Mouse (Mus musculus): Measurements from ENCODE around the gene Fli1.
A peak's percentile ranks its signal among the peaks of the same experiment; 100 is the strongest.

Fli1 gene

GRCm38 (mm10) chr9:32500063-32500462, 42.6 kb downstream of the Fli1 start:
- DNase-seq, result no peak

GRCm38 (mm10) chr9:32499469-32499868, 43.2 kb downstream of the Fli1 start:
- no peak for DNase-seq

- no peak for DNase-seq
Measured at GRCm38 (mm10) chr9:32495643-32495997, 47.0 kb downstream of the Fli1 start.

GRCm38 (mm10) chr9:32494891-32495642, 47.6 kb downstream of the Fli1 start:
- DNase-seq, result no peak

DNA sequence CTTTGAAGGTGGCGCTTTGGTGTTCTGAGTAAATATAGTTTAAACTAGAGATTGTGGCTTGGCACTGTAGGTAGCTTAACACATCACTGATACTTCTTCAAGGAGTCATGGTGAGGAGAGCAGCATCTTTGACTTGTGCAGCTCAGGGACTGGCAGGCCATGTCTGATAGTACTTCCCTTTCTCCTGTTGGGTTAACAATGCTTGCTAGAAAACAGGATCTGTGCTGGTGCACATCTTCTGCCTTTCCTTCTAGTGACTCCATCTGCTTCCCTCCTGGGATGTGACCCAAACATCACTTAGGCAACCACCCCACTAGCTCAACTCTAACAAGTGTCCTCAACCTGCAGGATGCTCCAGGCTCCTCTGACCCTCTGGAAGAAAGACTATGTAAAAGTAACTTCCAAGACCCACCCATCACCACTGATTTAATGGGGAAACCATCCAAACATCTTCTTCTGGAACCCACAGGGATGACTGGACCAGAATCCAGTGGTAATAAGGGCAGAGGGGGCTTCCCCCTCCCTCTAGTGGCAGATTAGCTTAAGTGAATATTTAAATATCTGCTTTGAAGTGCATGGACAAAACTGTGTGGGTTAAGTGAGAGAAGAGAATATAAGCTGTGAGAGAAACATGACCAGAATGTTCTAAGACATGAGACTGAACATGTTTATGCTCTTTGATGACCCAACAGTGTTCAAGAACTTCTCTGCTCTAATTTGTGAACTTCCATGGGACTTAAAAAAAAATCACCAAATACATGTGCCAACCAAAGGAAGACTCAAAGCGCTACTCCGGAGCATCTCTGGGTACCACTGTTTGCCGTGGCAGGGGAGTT, 48.9 kb downstream of the Fli1 start:
- no peak for DNase-seq

DNA sequence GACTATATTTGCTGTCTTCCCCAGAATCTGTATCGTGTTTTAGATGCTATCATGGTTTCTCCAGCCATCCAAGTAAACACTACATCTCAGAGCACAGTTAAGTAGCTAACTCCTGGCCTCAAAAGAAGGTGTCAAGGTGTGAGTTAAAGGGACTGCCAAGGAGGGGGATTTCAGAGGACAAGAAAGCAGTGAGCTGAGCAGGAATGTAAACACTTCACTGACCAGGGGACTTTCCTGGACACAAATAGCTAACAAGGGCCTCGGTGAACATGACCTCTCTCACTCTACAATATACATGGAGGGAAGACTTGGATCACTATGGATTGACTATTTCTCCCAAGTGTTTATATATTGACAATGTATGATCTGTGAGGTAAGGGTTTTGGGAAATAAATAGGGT, 49.9 kb downstream of the Fli1 start:
- no peak for DNase-seq

DNA sequence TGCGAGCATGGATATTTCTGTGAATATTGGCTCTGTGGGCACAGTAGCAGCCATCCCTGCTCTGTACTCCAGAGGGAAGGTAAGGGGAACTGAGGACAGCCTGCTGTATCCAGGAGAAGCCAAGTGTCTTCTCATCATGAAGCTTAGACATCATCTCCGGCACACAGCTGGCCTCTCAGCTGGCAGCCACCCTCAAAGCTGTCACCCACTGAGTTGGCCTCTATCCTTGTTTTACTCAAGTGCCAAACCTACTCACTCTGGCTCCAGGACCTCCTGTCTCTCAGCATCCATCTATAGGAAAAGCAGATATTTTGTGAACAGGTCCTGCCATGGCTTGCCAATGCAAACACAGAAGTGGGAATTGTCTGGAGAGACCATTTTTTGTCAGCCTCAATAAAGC, 51.2 kb downstream of the Fli1 start:
- peak; percentile 57 for DNase-seq

- DNase-seq, result no peak
Measured at GRCm38 (mm10) chr9:32489794-32490358, 52.8 kb downstream of the Fli1 start.

- no peak for DNase-seq
Measured at GRCm38 (mm10) chr9:32489315-32489714, 53.3 kb downstream of the Fli1 start.

DNA sequence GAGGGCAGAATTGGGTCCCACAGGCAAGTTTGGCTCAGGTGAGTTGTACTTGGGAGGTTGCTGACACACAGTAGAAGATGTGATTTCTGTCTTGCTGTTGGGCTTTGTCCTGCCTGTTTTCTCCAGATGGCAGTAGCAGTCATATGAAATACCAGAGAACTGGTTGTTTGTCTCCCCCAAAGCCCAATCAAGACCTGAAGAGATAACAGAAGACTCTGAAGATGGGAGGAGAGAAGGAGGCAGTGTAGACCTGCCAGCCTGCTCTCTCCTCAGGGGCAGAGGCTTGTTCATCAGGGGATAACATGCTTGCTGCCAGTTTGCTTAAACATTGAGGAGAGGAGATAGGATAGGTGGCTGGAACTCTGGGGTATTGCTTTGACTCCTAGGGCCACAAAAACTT, 54.0 kb downstream of the Fli1 start:
- DNase-seq, result no peak

DNA sequence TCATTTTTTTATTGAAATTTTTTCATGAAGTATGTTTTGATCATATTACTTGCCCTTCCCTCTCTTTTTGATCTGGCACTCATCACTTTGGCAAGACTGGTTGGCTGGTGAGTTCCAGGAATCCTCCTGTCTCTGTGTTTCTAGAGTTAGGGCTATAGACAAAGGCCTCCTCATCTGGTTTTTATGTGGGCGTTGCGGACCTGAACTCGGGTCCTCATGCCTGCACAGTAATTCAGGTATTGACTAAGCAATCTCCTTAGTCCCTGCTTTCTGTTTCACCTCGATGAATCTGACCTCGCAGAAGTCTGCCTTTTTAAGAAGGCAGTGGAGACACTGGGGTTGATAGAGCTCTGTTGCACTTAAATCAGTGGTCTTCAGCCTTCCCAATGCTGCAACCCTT, 54.8 kb downstream of the Fli1 start:
- DNase-seq, result no peak

DNA sequence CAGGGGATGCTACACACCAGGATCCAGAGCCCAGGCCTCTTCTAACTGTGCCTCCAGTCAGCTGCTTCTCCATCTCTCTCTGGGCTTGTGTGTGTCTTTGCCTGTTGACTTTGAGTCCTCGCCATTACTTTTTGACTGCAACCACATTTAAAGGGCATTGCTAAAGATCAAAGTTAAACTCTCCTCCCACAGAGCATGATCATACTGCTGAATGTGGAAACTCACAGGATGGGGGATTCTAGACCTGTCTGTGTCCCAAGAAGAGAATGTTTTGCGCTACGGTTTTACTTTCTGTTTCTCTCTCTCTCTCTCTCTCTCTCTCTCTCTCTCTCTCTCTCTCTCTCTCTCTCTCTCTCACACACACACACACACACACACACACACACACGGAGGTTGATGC, 55.3 kb downstream of the Fli1 start:
- DNase-seq, result no peak

- DNase-seq, result no peak
Measured at GRCm38 (mm10) chr9:32480418-32480817, 62.2 kb downstream of the Fli1 start.

DNA sequence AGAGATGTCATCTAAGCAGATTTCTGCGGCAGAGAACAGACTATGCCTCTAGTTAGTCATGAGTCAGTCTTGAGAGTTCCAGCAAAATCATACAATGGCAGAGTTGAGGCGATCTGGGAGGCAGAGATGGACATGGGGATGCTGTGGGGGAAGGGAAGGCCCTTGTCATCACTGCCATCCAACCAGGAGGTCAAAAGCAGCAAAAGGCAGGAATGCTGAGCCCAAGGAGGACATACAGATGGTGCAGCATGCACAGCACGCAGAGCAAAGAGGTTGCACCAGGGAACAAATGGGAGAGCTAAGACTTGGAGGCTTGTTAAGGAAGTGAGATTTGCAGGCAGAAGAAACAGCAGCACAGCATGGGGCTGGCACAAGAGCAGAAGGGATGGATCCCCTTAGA, 63.9 kb downstream of the Fli1 start:
- no peak for DNase-seq

GRCm38 (mm10) chr9:32478087-32478486, 64.6 kb downstream of the Fli1 start:
- DNase-seq, result no peak

DNA sequence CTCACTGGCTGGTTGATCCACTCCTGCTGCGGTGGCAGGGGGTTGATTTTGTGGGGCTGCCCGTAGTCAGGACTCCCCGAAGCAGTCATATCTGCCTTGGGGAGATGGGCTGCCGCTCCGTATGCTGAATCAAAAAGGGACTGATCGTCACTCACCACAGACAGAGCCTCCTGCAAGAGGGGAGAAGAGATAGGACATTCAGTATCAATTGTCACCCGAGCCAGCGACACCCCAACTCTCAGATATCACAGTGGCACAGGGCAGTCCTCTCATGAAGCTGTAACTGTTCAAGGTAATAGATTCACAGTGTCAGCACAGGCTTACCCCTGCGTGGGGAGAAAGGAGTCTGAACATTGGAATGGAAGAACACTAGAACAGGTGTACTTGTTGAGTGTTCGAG, 66.1 kb downstream of the Fli1 start:
- DNase-seq, result no peak

- no peak for DNase-seq
Measured at GRCm38 (mm10) chr9:32474621-32475390, 67.9 kb downstream of the Fli1 start.

DNA sequence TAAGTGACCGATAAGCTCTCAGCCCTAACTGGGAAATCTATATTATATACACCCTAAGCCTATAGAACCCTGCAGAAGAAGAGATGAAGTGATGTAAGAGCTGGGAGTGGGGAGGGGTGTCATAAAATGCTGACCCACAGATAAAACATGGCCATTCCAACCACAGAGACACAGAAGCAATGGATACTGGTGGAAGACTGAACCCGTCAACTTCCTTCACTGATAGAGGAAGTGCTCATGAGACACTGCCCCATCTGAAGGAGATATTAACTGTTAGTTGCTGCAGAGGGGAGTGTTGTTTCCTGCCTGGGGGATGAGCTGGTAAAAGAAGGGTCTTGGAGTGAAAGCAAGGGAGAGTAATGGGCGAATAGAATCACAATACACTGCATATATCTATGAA, 70.3 kb downstream of the Fli1 start:
- no peak for DNase-seq

- no peak for DNase-seq
Measured at GRCm38 (mm10) chr9:32469123-32469751, 73.4 kb downstream of the Fli1 start.

DNA sequence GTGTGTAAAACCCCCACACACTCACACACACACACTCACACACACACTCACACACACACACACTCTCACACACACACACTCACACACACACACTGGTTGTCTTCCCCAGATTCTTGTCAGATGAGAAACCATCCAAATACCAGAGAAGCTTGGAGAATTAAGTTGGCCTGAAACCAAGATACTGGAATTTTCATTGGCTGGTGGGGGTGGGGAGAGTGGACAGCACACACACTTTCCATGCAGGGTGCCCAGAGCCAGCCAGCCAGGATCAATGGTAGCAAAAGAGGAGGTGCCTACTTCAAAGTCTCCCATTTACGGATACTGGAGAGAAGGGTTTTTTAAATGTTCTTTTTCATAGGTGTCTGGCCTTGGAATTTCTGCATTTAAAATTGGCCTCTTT, 74.3 kb downstream of the Fli1 start:
- no peak for DNase-seq

DNA sequence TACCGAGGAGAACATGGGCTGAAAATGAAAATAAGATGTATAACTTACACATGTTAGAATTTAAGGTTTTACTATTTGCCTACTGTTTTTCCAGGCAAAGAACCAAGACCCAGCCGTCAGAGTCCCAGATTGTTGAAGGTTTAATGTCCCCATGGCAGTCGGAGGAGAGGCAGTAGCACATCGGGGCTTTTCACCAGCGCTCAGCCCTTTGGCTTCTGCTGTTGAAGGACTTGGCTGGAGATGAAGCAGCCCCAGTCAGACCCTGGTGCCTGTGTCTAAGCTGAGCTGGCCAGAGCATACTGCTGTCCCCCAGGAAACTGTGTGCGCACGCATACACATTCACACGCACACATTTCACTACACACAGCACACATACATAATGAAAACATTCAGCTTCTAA, 75.2 kb downstream of the Fli1 start:
- DNase-seq, result no peak

GRCm38 (mm10) chr9:32466861-32467260, 75.8 kb downstream of the Fli1 start:
- DNase-seq, result peak; percentile 3

DNA sequence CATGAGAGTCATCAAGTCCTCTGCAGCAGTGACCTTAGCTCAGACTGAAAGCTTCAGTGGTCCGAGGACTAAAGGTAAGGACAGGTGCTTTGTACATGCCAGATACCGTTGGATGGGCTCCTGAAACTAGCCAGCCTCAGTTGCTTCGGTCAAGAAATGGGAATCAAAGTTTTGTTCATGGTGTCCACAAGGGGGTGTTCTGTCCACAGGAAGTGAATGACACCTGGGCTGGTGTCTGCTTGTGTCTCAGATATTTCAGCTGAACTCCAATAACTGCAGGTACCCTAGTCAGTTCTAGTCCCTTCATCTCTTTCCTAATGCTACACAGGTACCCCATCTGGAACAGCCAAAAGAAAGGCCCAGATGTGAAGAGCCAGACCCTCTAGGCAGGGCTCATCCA, 86.0 kb downstream of the Fli1 start:
- DNase-seq, result no peak
